Mouse (Mus musculus) kidney, postnatal 0 days (tissue): ENCODE results near the gene Lgals7. TPM values are rescaled to one million over a fixed set of nuclear protein-coding genes. Genes with fewer than 3 reads are reported as not detected.
"Not testable (repeated sequence)": the region's sequence is repeated elsewhere in the genome, so short reads cannot be mapped to it uniquely, and the experiment has no call there.

ENCODE experiments used
- ATAC-seq: fragments of 200-750 bp; cut with Nextera tagmentation; replicated peaks from 2 replicates; pipeline ENCODE4 v1.8.0; 2017; ENCODE audit warnings: low read depth, moderate number of reproducible peaks, moderate TSS enrichment, moderate library complexity; ENCODE audit not compliant: low FRiP score
- DNase-seq: peaks from one replicate; pipeline ENCODE4 v3.0.0-alpha.2; 2016; ENCODE audit warnings: low spot score
- H3K27ac ChIP-seq: fragments of 300-500 bp; sonication (generic); 2 replicates; pipeline ENCODE4 v1.5.1; 2014; ENCODE audit warnings: mild to moderate bottlenecking
- H3K27me3 ChIP-seq: fragments of 300-500 bp; sonication (generic); 2 replicates; pipeline ENCODE4 v1.6.1; 2014; ENCODE audit warnings: low read length, mixed read lengths; ENCODE audit not compliant: insufficient read depth
- H3K36me3 ChIP-seq: fragments of 300-500 bp; sonication (generic); 2 replicates; pipeline ENCODE4 v1.6.1; 2014; ENCODE audit warnings: low read length, mixed read lengths; ENCODE audit not compliant: insufficient read depth
- H3K4me1 ChIP-seq: fragments of 300-500 bp; sonication (generic); replicated peaks from 2 replicates; pipeline ENCODE4 v1.6.1; 2014; ENCODE audit warnings: antibody characterized with exemption, low read length, mixed read lengths; ENCODE audit not compliant: insufficient read depth
- H3K4me2 ChIP-seq: fragments of 300-500 bp; sonication (generic); 2 replicates; pipeline ENCODE4 v1.6.1; 2014; ENCODE audit warnings: mild to moderate bottlenecking, low read length, moderate library complexity, mixed read lengths
- H3K4me3 ChIP-seq: fragments of 300-500 bp; sonication (generic); replicated peaks from 2 replicates; pipeline ENCODE4 v1.5.1; 2014; ENCODE audit warnings: low read depth, low read length
- H3K9ac ChIP-seq: fragments of 300-500 bp; sonication (generic); 2 replicates; pipeline ENCODE4 v1.6.1; 2014; ENCODE audit warnings: low read depth, low read length
- H3K9me3 ChIP-seq: fragments of 300-500 bp; sonication (generic); replicated peaks from 2 replicates; pipeline ENCODE4 v1.6.1; 2016; ENCODE audit warnings: low read length, inconsistent platforms, mixed read lengths
- CTCF ChIP-seq: IDR thresholded peaks from 2 replicates; pipeline ENCODE4 v1.5.1; 2016; ENCODE audit warnings: antibody characterized with exemption, low read depth, mild to moderate bottlenecking, moderate library complexity
- WGBS: fragments of 180-500 bp; shearing (Covaris S2); extraction: QIAGEN DNeasy Blood & Tissue Kit; methylation state at CpG from one replicate; pipeline ENCODE4 v1.1.7; 2014; 5-methylcytosine and 5-hydroxymethylcytosine counted together
- polyA plus RNA-seq: library from polyadenylated mRNA; unstranded; fragments of >200 nt; fragmentation: Nextera tagmentation; extraction: Ambion mirVana; gene quantifications from 2 replicates; pipeline ENCODE4 v1.2.1, GENCODE M21; 2015

Lgals7 gene
- polyA plus RNA-seq, 1 experiment from 2014 or later: 1.3 TPM

DNA sequence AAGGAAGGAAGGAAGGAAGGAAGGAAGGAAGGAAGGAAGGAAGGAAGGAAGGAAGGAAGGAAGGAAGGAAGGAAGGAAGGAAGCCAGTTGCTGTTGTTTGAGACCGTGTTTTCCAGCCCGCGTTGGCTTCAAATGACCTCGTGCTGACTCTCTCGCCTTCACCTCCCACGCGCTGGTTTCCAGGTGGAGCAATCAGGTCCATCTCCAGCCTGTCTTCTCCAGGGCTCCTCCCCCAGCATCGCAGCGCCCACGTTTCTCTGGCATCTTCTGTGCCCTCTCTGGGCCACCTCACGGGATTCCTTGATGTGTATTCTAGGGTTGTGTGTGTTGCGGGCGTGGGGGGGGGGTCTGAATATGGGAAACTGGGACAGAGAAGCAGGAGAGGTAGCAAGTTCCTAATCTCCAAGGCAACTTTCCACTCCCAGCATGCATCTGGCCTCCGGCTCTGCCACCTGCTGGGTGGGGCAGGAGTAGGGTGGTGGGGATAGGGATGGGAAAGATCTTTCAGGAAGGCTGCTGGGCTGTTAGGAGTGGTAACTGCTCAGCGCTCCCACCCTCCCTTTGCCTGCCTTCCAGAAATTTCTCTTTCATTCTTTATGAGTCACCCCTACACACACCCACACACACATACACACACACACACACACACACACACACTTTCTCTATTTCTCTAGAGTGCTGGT is 695 bp upstream of the Lgals7 start:
- 71% methylated on average over 15 of the region's 15 CpGs for WGBS
- no peak overlapping the region for H3K9ac ChIP-seq
- no peak for ATAC-seq
- H3K4me3 ChIP-seq: no peak overlapping the region
- TF ChIP-seq CTCF: no peak
- H3K4me1 ChIP-seq: peaks cover 4% of the 10 kb centered on the region; the same call in 1 of the 2 replicates
- no peaks in the 10 kb centered on the region for H3K36me3 ChIP-seq
- H3K9me3 ChIP-seq: no peaks in the 10 kb centered on the region
- H3K4me2 ChIP-seq: no peak overlapping the region
- no peak for DNase-seq
- no peaks in the 10 kb centered on the region for H3K27me3 ChIP-seq
- no peak overlapping the region for H3K27ac ChIP-seq

DNA sequence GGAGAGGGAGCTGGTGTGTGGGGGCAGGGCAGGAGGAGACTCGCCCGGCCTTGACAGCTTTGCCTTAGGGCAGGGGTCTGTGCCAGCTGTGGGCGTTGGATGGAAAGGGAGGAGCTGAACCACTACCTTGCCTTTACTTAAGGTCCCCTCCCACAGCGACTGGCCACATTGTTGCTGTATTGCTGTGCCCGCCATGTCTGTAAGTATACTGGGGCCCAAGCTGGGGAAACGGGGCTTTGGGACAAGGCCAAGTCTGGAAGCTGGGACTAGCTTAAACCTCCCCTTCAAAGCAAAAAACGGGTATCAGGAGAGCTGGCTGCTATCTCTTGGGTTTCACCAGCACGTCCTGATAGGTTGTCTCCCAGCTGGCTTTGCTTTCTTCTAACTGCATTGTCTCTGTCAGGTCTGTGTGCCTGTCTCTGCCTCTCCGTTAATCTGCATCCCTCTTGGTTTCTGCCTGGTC is 666 bp downstream of the Lgals7 start:
- Histone ChIP-seq H3K9me3 (no peaks in the 10 kb centered on the region), H3K4me2 (peak overlapping the region; percentile 7; the same call in 1 of the 2 replicates), H3K9ac (no peak overlapping the region), H3K27me3 (no peaks in the 10 kb centered on the region), H3K4me1 (peaks cover 4% of the 10 kb centered on the region; the same call in 1 of the 2 replicates), H3K36me3 (no peaks in the 10 kb centered on the region), H3K4me3 (no peak overlapping the region), H3K27ac (no peak overlapping the region)
- no peak for DNase-seq
- no peak for ATAC-seq
- no peak for TF ChIP-seq CTCF
- WGBS: 42% methylated on average over 9 of the region's 9 CpGs

DNA sequence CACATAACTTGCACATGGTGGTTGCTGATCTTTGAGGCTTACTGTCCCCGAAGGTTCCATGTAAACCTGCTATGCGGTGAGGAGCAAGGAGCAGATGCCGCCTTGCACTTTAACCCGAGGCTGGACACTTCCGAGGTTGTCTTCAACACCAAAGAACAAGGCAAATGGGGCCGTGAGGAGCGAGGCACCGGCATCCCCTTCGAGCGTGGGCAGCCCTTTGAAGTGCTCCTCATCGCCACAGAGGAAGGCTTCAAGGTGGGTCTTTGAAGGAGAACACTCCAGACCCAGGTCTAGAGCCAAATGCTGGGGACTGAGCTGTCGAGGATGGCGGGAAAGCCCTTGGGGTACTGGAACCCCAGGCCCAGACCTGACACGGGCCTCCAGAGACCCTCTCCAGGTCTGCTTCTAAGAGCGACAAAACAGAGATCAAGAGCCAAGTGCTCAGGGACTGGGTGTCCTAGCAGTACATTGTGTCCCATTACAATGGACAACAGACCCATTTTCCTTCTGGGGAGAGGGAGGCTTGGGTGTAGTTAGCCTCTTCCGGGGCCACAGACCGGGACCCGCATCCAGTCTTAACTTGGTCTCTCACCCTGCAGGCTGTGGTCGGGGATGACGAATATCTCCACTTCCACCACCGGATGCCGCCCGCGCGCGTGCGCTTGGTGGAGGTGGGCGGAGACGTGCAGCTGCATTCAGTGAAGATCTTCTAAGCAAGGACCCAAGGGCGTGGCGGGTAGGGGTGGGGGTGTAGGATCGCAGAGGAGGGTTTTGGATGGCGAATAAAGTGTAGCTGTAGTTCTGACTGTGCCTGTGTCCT is 2.0 kb downstream of the Lgals7 start:
- 32% methylated on average over 33 of the region's 33 CpGs for WGBS
- peaks cover 4% of the 10 kb centered on the region; the same call in 1 of the 2 replicates for H3K4me1 ChIP-seq
- no peak overlapping the region for H3K27ac ChIP-seq
- peak; percentile 30; the same call in 1 of the 2 replicates for TF ChIP-seq CTCF
- DNase-seq: peak; percentile 83
- no peaks in the 10 kb centered on the region for H3K36me3 ChIP-seq
- ATAC-seq: no peak; the same call in 1 of the 2 replicates
- H3K9ac ChIP-seq: no peak overlapping the region
- peak overlapping the region; percentile 31 for H3K4me2 ChIP-seq
- H3K4me3 ChIP-seq: no peak overlapping the region
- H3K27me3 ChIP-seq: no peaks in the 10 kb centered on the region
- no peaks in the 10 kb centered on the region for H3K9me3 ChIP-seq

DNA sequence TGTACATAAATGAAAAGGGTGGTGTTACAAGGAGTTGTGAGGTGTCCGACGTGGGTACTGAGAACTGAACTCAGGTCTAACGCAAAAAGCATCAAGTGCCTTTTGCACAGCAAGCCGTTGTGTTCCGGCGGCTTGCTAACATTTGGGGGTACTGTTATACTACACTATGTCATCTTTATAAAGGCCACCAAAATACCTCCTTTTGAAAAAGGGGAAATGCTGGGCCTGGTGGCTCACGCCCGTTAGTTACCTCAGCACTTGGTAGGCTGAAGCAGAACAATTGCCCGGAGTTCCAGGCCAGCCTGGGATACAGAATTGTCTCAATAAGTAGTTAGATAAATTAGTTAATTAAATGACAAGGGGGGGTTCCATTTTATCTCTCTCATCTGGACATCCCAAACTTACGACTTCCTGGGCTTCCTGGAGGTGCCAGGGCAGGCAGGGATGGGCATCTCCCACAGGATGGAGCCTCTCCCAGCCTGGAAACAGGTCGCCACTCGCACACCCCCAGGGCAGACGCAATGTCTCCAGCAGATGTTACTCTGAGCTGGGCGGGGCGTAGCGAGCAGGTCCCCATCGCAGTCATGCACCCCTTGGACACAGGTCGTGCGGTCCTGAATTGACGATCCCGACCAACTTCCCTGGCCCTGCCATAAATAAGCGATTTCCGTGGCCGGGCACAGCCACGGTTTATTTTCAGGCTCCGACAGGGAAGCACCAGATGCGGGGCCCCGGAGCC is 3.3 kb downstream of the Lgals7 start:
- H3K9me3 ChIP-seq: no peaks in the 10 kb centered on the region
- no peak for TF ChIP-seq CTCF
- no peaks in the 10 kb centered on the region for H3K36me3 ChIP-seq
- 89% methylated on average over 28 of the region's 28 CpGs for WGBS
- H3K27ac ChIP-seq: no peak overlapping the region
- H3K4me2 ChIP-seq: no peak overlapping the region
- H3K4me3 ChIP-seq: no peak overlapping the region
- ATAC-seq: no peak
- no peak overlapping the region for H3K9ac ChIP-seq
- peaks cover 4% of the 10 kb centered on the region; the same call in 1 of the 2 replicates for H3K4me1 ChIP-seq
- no peaks in the 10 kb centered on the region for H3K27me3 ChIP-seq
- DNase-seq: no peak

DNA sequence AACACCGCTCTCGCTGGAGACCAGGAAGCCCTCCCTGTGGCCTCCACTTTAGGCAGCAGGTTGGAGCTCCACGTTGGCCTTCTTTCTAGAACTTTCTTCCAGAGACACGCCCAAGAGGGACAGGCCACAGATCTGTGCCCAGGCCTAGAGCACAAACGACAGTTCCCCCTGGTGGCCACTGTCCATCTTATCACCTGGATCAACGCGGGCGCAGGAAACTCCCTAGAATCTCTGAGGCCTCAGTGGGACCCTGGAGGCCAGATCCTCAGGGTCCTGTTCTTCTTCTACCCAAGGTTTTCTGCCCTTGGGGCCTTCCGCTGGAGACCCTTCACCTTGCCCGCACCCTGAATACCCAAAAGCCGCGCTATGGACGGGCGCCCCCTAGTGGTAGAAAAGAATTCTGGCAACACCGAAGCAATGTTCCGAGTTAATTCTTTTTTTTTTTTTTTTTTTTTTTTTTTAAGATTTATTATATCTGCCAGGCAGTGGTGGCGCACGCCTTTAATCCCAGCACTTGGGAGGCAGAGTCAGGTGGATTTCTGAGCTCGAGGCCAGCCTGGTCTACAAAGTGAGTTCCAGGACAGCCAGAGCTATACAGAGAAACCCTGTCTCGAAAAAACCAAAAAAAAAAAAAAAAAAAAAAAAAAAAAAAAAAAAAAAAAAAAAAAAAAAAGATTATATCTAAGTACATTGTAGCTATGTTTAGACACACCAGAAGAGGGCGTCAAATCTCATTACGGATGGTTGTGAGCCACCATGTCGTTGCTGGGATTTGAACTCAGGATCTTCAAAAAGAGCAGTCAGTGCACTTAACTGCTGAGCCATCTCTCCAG is 4.1 kb downstream of the Lgals7 start:
- H3K36me3 ChIP-seq, H3K27ac ChIP-seq, H3K4me1 ChIP-seq, H3K9me3 ChIP-seq, H3K27me3 ChIP-seq, H3K9ac ChIP-seq, H3K4me3 ChIP-seq: not testable (repeated sequence)
- peak overlapping the region; percentile 31 for H3K4me2 ChIP-seq
- WGBS: 30% methylated on average over 23 of the region's 23 CpGs
- peak; percentile 80 for TF ChIP-seq CTCF
- ATAC-seq (peak; percentile 64), DNase-seq (peak; percentile 89)
